Mouse (Mus musculus) olfactory bulb, adult 2 months (tissue): Measurements from ENCODE around the gene Plxdc2. TPM values are rescaled to one million over a fixed set of nuclear protein-coding genes. Genes with fewer than 3 reads are reported as not detected.

Experiments used
- H3K27ac ChIP-seq: fragments of 200-500 bp; 2 replicates; pipeline ENCODE4 v1.5.1; 2012; ENCODE audit warnings: low read depth, low read length; ENCODE audit not compliant: insufficient read depth
- H3K4me1 ChIP-seq: fragments of 200-500 bp; 2 replicates; pipeline ENCODE4 v1.6.1; 2012; ENCODE audit warnings: low read length; ENCODE audit not compliant: control insufficient read depth, insufficient read depth
- H3K4me3 ChIP-seq: fragments of 200-500 bp; 2 replicates; pipeline ENCODE4 v1.5.1; 2012; ENCODE audit warnings: mild to moderate bottlenecking, low read depth, low read length, moderate library complexity; ENCODE audit not compliant: insufficient read depth
- CTCF ChIP-seq: fragments of 200-500 bp; IDR thresholded peaks from 2 replicates; pipeline ENCODE4 v1.5.1; 2012; ENCODE audit warnings: low read depth, mild to moderate bottlenecking, low read length, moderate library complexity; ENCODE audit not compliant: insufficient read depth
- POLR2A ChIP-seq: fragments of 200-500 bp; IDR thresholded peaks from 2 replicates; pipeline ENCODE4 v1.6.1; 2012; ENCODE audit warnings: mild to moderate bottlenecking, low read depth, low read length, moderate library complexity; ENCODE audit not compliant: insufficient read depth
- WGBS: fragments of 180-500 bp; shearing (Covaris S2); methylation state at CpG from one replicate; pipeline ENCODE4 v1.1.7; 2018; 5-methylcytosine and 5-hydroxymethylcytosine counted together
- polyA plus RNA-seq: library from polyadenylated mRNA; stranded (reverse); fragments of >200 nt; gene quantifications from 2 replicates; pipeline ENCODE4 v1.2.4, GENCODE M21; 2012; ENCODE audit warnings: low replicate concordance; ENCODE audit not compliant: missing spikeins, insufficient read depth, insufficient read length

Gene Plxdc2
- polyA plus RNA-seq, 1 experiment = not detected

- WGBS = 70% methylated on average over 1 of the region's 1 CpGs
- Histone ChIP-seq H3K4me1 (peaks cover 12% of the 10 kb centered on the region), H3K27ac (peak overlapping the region; percentile 51; the same call in 1 of the 2 replicates), H3K4me3 (peak overlapping the region; percentile 72)
- no peak for TF ChIP-seq CTCF
- TF ChIP-seq POLR2A = no peak
Measured at GRCm38 (mm10) chr2:16357946-16358345, 1.8 kb downstream of the Plxdc2 start.

GRCm38 (mm10) chr2:16359341-16359928 lies 3.3 kb downstream of the Plxdc2 start:
- no peak for TF ChIP-seq POLR2A
- TF ChIP-seq CTCF = no peak
- H3K4me3 ChIP-seq = no peak overlapping the region
- no peak overlapping the region for H3K27ac ChIP-seq
- peaks cover 12% of the 10 kb centered on the region for H3K4me1 ChIP-seq
- 45% methylated on average over 3 of the region's 3 CpGs for WGBS

GRCm38 (mm10) chr2:16364749-16365148 lies 8.6 kb downstream of the Plxdc2 start:
- no peaks in the 10 kb centered on the region for H3K4me1 ChIP-seq
- H3K4me3 ChIP-seq = no peak overlapping the region
- WGBS = 83% methylated on average over 1 of the region's 1 CpGs
- TF ChIP-seq CTCF (no peak), POLR2A (no peak)
- H3K27ac ChIP-seq = no peak overlapping the region

GRCm38 (mm10) chr2:16365830-16366401 lies 9.8 kb downstream of the Plxdc2 start:
- no peaks in the 10 kb centered on the region for H3K4me1 ChIP-seq
- TF ChIP-seq POLR2A (no peak), CTCF (no peak)
- WGBS = 72% methylated on average over 4 of the region's 4 CpGs
- H3K27ac ChIP-seq = no peak overlapping the region
- no peak overlapping the region for H3K4me3 ChIP-seq

- H3K4me3 ChIP-seq = no peak overlapping the region
- WGBS = 96% methylated on average over 1 of the region's 1 CpGs
- no peak overlapping the region for H3K27ac ChIP-seq
- TF ChIP-seq CTCF = no peak
- no peak for TF ChIP-seq POLR2A
- H3K4me1 ChIP-seq = no peaks in the 10 kb centered on the region
Measured at GRCm38 (mm10) chr2:16370419-16370818, 14.3 kb downstream of the Plxdc2 start.

- H3K4me1 ChIP-seq = no peaks in the 10 kb centered on the region
- no peak overlapping the region; the same call in 1 of the 2 replicates for H3K27ac ChIP-seq
- TF ChIP-seq CTCF (no peak), POLR2A (no peak)
- no peak overlapping the region for H3K4me3 ChIP-seq
Measured at GRCm38 (mm10) chr2:16374288-16374687, 18.2 kb downstream of the Plxdc2 start.

- WGBS = 66% methylated on average over 1 of the region's 1 CpGs
- H3K27ac ChIP-seq = no peak overlapping the region
- TF ChIP-seq POLR2A (no peak), CTCF (no peak)
- H3K4me1 ChIP-seq = no peaks in the 10 kb centered on the region; the same call in 1 of the 2 replicates
- no peak overlapping the region for H3K4me3 ChIP-seq
Measured at GRCm38 (mm10) chr2:16386206-16386605, 30.1 kb downstream of the Plxdc2 start.

- no peaks in the 10 kb centered on the region; the same call in 1 of the 2 replicates for H3K4me1 ChIP-seq
- no peak overlapping the region for H3K27ac ChIP-seq
- H3K4me3 ChIP-seq = no peak overlapping the region
- TF ChIP-seq CTCF = no peak
- TF ChIP-seq POLR2A = no peak
Measured at GRCm38 (mm10) chr2:16386692-16387091, 30.6 kb downstream of the Plxdc2 start.

- H3K4me1 ChIP-seq = no peaks in the 10 kb centered on the region; the same call in 1 of the 2 replicates
- no peak overlapping the region for H3K27ac ChIP-seq
- TF ChIP-seq POLR2A = no peak
- TF ChIP-seq CTCF = no peak
- H3K4me3 ChIP-seq = no peak overlapping the region
Measured at GRCm38 (mm10) chr2:16387787-16388186, 31.7 kb downstream of the Plxdc2 start.
